Mouse (Mus musculus): ENCODE data around the gene Phactr3. TPM values are rescaled to one million over a fixed set of nuclear protein-coding genes. Genes with fewer than 3 reads are reported as not detected.

Phactr3 gene
- total and polyA plus RNA-seq, 3 experiments, result not detected

DNA sequence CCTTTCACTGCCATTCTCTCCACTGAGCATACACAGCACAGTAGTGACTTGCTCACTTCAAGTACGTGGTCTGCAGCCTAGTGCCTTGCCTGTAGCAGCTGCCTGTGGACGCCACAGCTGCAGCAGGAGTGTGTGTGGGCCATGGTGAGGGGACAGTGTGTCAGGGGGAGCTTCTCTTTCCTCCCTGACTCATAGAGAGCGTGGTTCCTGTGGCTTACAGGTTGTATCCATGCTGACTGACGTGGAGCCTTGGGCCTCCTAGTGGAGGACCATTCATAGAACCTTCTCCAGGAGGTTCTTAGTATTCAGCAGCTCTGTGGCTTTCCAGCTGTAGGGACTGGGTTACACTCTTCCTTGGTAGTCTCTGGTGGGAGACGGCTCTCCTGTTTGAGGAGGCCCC, 9.8 kb downstream of the Phactr3 start:
- Histone ChIP-seq H3K36me3 (ENCODE audit: control insufficient read depth in 1 of 2, insufficient read depth in 2 of 2, low read length in 2 of 2) (no peaks in the 10 kb centered on the region), H3K27ac (ENCODE audit: control insufficient read depth, low read depth, low read length) (no peak overlapping the region), H3K79me2 (ENCODE audit: control insufficient read depth, insufficient read depth, low read length, poor library complexity) (no peaks in the 10 kb centered on the region), H3K9ac (ENCODE audit: control insufficient read depth, low read depth, low read length, poor library complexity, severe bottlenecking) (no peak overlapping the region), H3K4me3 (ENCODE audit: control insufficient read depth in 1 of 2, insufficient read depth in 1 of 2, low read depth in 2 of 2, low read length in 2 of 2) (no peak overlapping the region), H3K9me3 (replicated peaks; ENCODE audit: insufficient read depth, low read length) (no peaks in the 10 kb centered on the region), H3K27me3 (ENCODE audit: control insufficient read depth in 1 of 2, insufficient read depth in 2 of 2, low read length in 2 of 2) (no peaks in the 10 kb centered on the region), H3K4me1 (ENCODE audit: control insufficient read depth in 1 of 2, insufficient read depth in 2 of 2, low read length in 2 of 2) (no peaks in the 10 kb centered on the region)
- no peak for DNase-seq (ENCODE audit: low read depth, low spot score)
- TF ChIP-seq UBTF (IDR thresholded peaks at IDR 0.05; ENCODE audit: borderline replicate concordance, insufficient read depth, low read depth, low read length) (no peak), E2F4 (IDR thresholded peaks at IDR 0.05; ENCODE audit: borderline replicate concordance, low read depth, low read length) (no peak), MYC (IDR thresholded peaks at IDR 0.05; ENCODE audit: low read depth, low read length) (no peak), GABPA (IDR thresholded peaks at IDR 0.05; ENCODE audit: low read depth, low read length) (no peak), GATA1 (IDR thresholded peaks at IDR 0.05; ENCODE audit: low read depth, low read length) (no peak), NELFE (IDR thresholded peaks at IDR 0.05; ENCODE audit: low read depth, low read length) (no peak), KAT2A (conservative IDR thresholded peaks at IDR 0.05; ENCODE audit: low read depth, low read length) (no peak), TBP (IDR thresholded peaks at IDR 0.05; ENCODE audit: low read depth, low read length) (no peak), NRF1 (IDR thresholded peaks at IDR 0.05; ENCODE audit: insufficient read depth, low read depth, low read length, poor library complexity, severe bottlenecking) (no peak), SMC3 (IDR thresholded peaks at IDR 0.05; ENCODE audit: low read depth, low read length) (no peak), TCF12 (IDR thresholded peaks at IDR 0.05; ENCODE audit: low read depth, low read length) (no peak), MYB (IDR thresholded peaks at IDR 0.05; ENCODE audit: low read depth, low read length) (no peak), ELF1 (IDR thresholded peaks at IDR 0.05; ENCODE audit: low read depth, low read length) (no peak), ZC3H11A (IDR thresholded peaks at IDR 0.05; ENCODE audit: low read depth, low read length) (no peak), CTCF (IDR thresholded peaks at IDR 0.05 in 2 of 3, conservative IDR thresholded peaks at IDR 0.05 in 1 of 3; ENCODE audit: control insufficient read depth in 1 of 3, insufficient read depth in 1 of 3, low read depth in 2 of 3, low read length in 3 of 3, poor library complexity in 1 of 3, severe bottlenecking in 1 of 3) (no peak), ZKSCAN1 (IDR thresholded peaks at IDR 0.05; ENCODE audit: low read depth, low read length) (no peak)

DNA sequence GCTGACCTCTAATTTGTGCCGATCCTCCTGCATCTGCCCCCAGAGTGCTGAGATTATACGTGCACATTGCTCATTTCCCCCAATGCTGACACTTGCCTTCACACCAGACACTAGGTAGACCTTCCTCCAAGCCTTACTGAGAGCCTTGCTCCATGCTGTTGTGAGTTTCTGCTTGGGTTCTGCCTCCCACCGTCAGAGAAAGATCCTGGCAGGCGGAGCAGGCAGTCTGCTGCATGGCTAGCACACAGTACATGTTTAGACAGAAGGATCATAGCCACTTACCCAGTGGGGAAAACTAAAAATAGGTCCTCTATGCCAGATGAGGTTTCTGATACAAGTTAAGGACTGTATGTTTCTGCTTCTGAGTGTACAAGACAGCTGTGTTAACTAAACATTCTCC, 10.4 kb downstream of the Phactr3 start:
- TF ChIP-seq UBTF (IDR thresholded peaks at IDR 0.05; ENCODE audit: borderline replicate concordance, insufficient read depth, low read depth, low read length) (no peak), NRF1 (IDR thresholded peaks at IDR 0.05; ENCODE audit: insufficient read depth, low read depth, low read length, poor library complexity, severe bottlenecking) (no peak), MAX (IDR thresholded peaks at IDR 0.05; ENCODE audit: low read length) (no peak), KAT2A (conservative IDR thresholded peaks at IDR 0.05; ENCODE audit: low read depth, low read length) (no peak), GABPA (IDR thresholded peaks at IDR 0.05; ENCODE audit: low read depth, low read length) (no peak), CHD2 (IDR thresholded peaks at IDR 0.05; ENCODE audit: low read length) (no peak), ZKSCAN1 (IDR thresholded peaks at IDR 0.05; ENCODE audit: low read depth, low read length) (no peak)
- Histone ChIP-seq H3K4me3 (ENCODE audit: control insufficient read depth in 1 of 2, insufficient read depth in 1 of 2, low read depth in 2 of 2, low read length in 2 of 2) (no peak overlapping the region), H3K27ac (ENCODE audit: control insufficient read depth, low read depth, low read length) (no peak overlapping the region), H3K79me2 (ENCODE audit: control insufficient read depth, insufficient read depth, low read length, poor library complexity) (no peaks in the 10 kb centered on the region), H3K36me3 (ENCODE audit: control insufficient read depth in 1 of 2, insufficient read depth in 2 of 2, low read length in 2 of 2) (no peaks in the 10 kb centered on the region), H3K4me1 (ENCODE audit: control insufficient read depth in 1 of 2, insufficient read depth in 2 of 2, low read length in 2 of 2) (no peaks in the 10 kb centered on the region), H3K9me3 (replicated peaks; ENCODE audit: insufficient read depth, low read length) (no peaks in the 10 kb centered on the region), H3K9ac (ENCODE audit: control insufficient read depth, low read depth, low read length, poor library complexity, severe bottlenecking) (no peak overlapping the region), H3K27me3 (ENCODE audit: control insufficient read depth in 1 of 2, insufficient read depth in 2 of 2, low read length in 2 of 2) (no peaks in the 10 kb centered on the region)
- no peak for DNase-seq (ENCODE audit: low read depth, low spot score)

Data from MEL (cell line).